Mouse (Mus musculus): ENCODE data around the gene Slc30a7. TPM values are rescaled to one million over a fixed set of nuclear protein-coding genes. Genes with fewer than 3 reads are reported as not detected.

Gene Slc30a7
- total RNA-seq, 2 experiments from 2014 or later = 24.9 to 29.3 TPM

DNA sequence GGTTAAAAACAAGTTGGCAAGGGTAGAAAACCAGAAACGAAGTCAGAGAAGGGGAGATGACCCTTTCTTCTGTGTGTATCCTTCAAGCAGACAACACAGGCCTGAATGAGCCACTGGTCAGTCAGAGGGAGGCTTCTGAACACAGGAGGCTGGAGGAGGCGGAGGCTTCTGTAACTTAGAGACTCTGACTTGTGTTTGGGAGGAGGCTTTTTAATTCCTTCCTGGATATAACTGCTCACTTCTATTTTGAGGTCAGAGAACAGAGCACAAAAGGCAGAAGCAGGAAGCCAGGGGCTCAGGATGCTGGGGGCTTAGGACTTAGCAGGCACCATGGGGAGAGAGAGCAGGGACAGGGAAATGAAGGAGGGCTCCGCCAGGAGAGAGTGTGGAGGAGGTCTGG, 56.0 kb downstream of the Slc30a7 start:
- Histone ChIP-seq H3K4me3 (no peak overlapping the region), H3K27ac (peak overlapping the region; percentile 2; the same call in 1 of the 2 replicates)
- no peak for DNase-seq (ENCODE audit: low spot score in 2 of 2)
- no peak for TF ChIP-seq CTCF (conservative IDR thresholded peaks at IDR 0.05)

DNA sequence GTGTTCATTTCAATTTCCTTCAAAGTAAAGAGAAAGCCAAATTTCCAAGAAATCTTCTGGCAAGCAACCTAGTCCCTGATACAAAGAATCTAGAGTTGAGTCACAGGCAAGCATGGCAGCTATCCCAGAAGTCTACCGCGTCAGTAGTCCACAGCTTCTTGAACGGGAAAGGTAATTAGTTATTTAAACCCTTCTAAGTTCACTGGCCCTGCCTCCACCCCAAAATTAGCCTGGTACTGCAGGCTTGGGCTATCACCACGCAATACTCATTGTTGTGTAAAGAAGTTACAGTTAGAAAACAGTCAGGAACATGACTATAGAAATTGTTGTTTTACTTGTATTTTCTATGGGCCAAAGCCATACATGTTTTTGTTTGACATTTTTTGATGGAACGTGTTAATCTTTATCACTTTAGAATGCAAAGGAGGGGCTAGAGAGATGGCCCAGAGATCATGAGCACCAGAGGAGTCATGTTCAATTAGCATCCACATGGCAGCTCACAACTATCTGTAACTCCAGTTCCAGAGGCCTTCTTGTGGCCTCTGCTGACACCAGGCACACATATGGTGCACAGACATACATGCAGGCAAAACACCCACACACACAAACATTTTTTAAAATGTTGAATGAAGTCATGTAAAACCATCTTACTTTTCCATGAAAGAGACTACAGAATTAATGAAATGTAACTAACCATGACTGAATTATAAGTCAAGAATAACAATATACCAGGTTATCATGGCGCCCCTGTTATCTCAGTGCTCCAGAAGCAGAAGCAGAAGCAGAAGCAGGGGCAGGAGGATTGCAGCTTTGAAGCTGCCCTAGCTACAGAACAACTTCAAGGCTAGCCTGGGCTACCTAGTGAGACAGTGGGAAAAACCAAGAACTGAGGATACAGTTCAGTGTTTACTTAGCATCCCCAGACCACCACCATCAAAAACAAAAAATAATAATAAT, 57.0 kb downstream of the Slc30a7 start:
- TF ChIP-seq CTCF (conservative IDR thresholded peaks at IDR 0.05) = no peak
- peak in 1 of 2 experiments; percentile 18 for DNase-seq (ENCODE audit: low spot score in 2 of 2)
- H3K27ac ChIP-seq = 0 out of 2 replicates have a peak overlapping the region, but pooled peaks have one; percentile 2
- no peak overlapping the region for H3K4me3 ChIP-seq

DNA sequence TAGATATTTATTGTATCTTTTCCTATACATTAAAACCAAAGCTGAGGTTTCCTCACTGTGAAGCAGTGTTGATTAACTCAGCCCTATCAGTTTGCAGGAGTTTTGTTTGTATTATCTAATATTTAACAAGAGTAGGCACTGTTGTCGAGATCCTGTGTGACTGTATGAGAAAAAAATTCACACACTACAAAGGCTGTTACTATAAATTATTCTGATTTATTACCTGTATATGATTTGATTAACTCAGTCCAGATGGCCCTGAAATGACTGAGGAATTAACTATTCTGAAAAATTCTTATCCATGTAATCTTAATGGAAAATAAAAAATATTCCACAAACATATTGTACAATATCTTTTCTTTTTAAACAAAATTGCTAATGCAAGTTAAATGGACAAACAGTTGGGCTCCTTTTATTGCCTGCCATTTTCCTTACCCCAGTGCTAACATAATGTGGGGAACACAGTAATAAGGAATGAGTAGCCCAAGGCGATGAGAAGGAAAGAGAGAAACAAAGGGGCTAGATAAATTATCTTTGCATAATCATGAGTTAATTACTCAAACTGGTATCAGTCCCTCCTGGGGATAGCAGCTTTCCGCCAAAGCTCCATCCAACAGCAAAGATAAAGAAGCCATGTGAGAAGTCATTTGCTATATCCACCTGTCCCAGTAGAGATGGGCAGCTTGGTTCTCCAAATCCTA, 57.8 kb downstream of the Slc30a7 start:
- no peak for DNase-seq (ENCODE audit: low spot score in 2 of 2)
- Histone ChIP-seq H3K27ac (no peak overlapping the region), H3K4me3 (no peak overlapping the region)
- TF ChIP-seq CTCF (conservative IDR thresholded peaks at IDR 0.05) = no peak

DNA sequence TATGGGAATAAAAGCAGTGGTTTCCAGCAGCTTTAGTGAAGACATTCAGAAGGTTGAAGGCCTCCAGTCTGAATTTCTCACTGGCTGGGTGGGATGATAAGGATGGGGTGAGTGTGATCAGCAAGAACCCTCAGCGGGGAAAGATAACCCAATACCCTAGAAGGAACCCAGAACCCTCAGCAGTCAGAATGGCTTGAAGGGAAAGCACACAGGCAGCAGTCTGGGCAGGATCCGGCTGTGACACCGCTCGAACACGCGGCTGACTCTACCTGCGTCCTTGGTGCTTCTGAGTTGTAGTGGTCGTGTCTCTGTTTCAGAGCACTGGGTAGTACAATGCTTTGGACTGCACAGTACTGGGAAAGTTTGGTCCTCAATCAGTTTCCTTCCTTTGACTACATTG, 60.9 kb downstream of the Slc30a7 start:
- DNase-seq (ENCODE audit: low spot score in 2 of 2) = no peak
- TF ChIP-seq CTCF (conservative IDR thresholded peaks at IDR 0.05) = no peak
- Histone ChIP-seq H3K27ac (no peak overlapping the region), H3K4me3 (no peak overlapping the region)

DNA sequence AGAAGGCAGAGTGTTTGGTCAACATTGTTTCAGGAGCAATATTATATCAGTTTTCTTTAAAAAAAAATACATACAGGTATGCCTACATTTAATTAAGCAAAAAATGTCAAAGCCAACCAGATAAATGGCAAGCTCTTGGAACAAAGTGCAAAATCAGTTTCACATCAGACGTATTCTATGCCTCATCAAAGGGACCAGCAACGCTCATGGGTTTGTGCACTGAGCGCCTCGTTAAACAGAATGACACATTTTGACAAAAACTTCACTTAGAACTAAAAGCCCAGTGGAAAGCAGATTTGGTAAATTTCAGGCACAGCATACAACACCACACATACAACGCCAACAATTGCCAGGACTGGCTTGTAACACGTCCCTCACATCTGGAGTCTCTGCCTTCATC, 62.8 kb downstream of the Slc30a7 start:
- no peak overlapping the region for H3K4me3 ChIP-seq
- no peak overlapping the region for H3K27ac ChIP-seq
- DNase-seq (ENCODE audit: low spot score in 2 of 2) = no peak
- no peak for TF ChIP-seq CTCF (conservative IDR thresholded peaks at IDR 0.05)

DNA sequence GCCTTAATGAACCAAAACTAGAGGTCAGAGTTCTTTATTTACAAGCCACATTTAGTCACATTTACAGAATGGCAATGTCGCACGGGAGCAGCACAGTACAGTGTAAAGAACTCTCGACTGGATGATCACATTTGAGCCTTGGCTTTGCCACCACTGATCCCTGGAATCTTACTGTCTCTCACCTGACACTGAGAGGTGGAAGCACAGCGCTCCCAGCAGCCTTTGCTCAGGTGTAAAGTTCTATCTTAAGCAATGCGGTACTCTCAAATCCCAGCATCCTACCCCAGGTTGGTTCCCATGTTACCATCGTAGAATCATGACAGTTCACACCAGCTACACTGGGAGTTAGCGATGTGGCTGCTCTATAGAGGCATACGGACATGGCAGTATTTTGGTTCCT, 65.7 kb downstream of the Slc30a7 start:
- Histone ChIP-seq H3K27ac (no peak overlapping the region), H3K4me3 (no peak overlapping the region)
- no peak for DNase-seq (ENCODE audit: low spot score in 2 of 2)
- TF ChIP-seq CTCF (conservative IDR thresholded peaks at IDR 0.05) = no peak

DNA sequence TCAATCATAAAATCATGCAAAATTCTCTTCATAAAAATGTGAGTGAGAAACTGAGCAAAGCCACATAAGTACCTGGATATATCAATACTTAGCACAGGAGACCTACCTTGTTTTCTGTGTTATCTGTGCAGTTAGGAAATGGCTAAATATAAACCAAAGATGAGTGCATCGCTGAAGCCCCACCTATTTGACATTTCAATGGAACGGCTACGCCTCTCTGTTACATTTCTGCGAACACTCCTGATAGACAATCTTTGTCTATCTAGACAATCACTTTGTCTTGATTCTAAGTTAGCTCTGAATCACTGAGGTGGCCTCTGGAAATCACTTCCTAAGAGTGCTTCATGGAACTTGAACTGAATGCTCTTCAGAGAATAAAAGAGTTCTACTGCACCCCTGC, 66.7 kb downstream of the Slc30a7 start:
- no peak for TF ChIP-seq CTCF (conservative IDR thresholded peaks at IDR 0.05)
- no peak overlapping the region for H3K4me3 ChIP-seq
- DNase-seq (ENCODE audit: low spot score in 2 of 2) = no peak

DNA sequence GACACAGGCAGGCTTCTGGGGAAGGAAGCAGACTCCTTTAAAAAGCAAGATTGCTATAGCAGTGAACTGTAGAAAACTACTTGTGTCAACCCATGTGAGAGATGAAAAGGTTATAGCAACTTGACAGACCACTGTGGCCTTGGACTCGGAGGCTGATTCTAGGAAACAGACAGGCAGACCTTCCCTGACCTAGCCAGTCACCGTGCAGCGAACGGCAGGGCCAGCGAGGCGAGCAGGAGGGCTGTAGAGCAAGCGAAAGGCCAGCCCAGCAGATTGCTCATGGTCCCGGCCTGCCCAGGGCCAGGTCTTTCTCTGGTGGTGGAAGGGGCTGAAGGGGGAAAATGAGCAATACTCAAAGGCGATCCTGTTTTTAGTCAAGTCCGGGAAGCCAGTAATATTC, 69.4 kb downstream of the Slc30a7 start:
- Histone ChIP-seq H3K4me3 (no peak overlapping the region), H3K27ac (no peak overlapping the region)
- DNase-seq (ENCODE audit: low spot score in 2 of 2) = no peak
- TF ChIP-seq CTCF (conservative IDR thresholded peaks at IDR 0.05) = no peak

More for the DNA sequence above, 66.7 kb downstream of the Slc30a7 start:
- H3K27ac ChIP-seq = no peak overlapping the region

DNA sequence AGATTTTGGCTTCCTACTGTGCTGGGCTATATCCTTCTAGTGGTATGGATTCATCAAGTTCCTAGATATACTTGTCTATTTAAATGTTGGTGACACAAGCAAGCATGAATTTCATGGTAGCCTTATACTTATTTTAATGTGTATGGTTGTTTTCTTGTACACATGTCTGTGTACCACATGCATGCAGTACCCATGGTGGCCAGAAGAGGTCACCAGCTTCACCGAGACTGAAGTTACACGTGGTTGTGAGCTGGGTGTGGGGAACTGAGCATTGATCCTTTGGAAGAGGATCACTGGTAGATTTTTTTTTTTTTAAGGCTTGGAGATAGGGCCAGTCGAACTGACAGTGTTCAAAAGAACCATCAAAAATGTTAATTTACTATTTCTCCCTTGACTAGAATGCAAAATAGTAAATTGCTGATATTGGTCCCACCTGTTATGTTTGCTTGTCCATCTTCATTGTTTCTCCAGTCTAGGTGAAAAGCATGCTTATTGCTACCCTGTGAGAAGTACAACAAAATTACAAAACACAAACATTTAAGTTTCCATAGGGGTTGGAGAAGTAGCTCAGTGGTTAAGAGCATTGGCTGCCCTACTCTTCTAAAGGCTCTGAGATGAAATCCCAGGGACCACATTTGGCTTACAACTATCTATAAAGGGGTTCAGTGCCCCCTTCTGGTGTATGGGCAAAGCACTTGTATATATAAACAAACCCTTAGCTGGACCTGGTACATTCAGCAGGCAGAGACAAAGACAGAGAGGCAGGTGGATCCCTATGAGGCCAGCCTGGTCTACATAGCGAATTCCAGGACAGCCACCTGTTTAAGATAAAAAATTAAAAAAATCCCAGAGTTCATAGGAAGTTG, 70.2 kb downstream of the Slc30a7 start:
- no peak overlapping the region for H3K27ac ChIP-seq
- TF ChIP-seq CTCF (conservative IDR thresholded peaks at IDR 0.05) = peak; percentile 84
- peak in 1 of 2 experiments; percentile 36 for DNase-seq (ENCODE audit: low spot score in 2 of 2)
- no peak overlapping the region for H3K4me3 ChIP-seq

DNA sequence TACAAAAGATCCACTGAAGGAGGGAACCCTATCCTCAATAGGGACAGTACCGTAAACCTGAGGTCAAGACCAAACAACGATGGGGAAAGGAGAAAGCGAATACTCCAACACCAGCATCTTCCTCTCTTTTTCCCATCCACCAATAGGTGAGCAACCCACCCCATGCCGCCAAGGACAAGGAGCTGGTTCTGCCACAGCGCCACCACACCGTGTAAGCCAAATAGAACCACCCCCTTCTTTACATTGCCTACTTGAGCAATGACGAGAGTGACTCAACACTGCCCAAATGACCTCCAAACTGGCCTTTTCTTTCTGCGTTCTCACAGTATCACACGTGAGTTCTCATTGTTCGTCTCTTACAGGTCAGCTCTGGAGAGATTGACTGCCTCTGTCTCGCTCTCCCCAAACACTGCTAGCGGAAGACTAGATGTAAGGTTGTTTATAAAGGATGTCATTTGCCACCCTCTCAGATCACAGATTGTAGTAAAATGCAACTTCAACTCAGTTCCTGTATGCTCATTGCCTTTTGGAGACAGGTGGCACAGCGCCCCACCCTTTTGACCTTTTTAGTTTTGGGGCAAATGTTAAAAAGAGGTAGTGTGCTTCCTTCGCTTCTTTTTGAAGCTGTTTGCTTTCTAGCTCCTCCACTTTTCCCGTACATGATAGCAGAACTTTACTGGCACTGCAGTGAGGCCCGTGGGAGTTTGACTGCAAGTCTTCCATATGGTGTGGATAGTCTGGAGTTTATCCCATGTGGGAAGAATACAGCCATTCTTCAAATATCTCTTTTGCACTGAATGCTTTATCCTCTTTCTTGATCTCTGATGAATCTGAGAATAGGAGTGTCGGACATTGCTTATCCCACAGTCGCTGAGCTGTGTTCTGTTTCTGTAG, 73.7 kb downstream of the Slc30a7 start:
- H3K27ac ChIP-seq = no peak overlapping the region
- no peak for TF ChIP-seq CTCF (conservative IDR thresholded peaks at IDR 0.05)
- no peak overlapping the region for H3K4me3 ChIP-seq
- peak; percentile 32 to 69 for DNase-seq (ENCODE audit: low spot score in 2 of 2)

DNA sequence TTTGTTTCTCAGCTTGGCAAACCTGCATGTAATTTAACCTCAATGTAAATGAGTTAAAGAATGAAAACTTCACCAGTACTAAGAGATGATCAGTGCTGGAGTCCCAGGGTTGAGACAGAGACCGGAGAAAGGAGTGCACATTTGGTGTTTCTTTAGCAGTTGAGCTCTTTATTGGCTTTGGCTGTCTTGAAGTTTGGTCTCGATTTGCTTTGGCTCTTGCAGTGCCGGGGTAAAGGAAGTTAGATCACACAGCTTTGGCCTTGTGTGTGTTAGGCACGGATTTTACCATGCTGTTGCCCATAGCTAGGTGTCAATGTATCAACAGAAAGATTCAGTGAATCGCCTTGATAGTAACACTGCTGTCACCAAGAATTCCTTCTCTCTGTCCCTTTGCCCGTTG, 75.5 kb downstream of the Slc30a7 start:
- no peak for DNase-seq (ENCODE audit: low spot score in 2 of 2)
- no peak for TF ChIP-seq CTCF (conservative IDR thresholded peaks at IDR 0.05)
- Histone ChIP-seq H3K4me3 (no peak overlapping the region), H3K27ac (no peak overlapping the region)

DNA sequence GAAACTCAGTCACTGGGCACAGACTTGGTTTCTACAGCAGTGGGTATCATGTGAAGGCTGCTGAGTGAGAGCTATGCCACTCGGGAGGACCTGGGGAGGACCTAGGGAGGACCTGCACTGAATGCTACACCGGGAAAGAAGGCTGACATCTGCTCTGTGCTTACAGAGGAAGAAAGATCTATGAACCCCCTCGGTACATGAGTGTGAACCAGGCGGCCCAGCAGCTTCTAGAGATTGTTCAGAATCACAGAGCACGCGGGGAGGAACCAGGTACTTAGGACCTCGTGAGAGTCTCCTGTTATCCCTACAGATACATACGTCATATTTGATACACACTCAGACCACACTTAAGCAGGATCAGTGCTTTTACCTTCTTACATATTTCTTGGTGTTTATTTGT, 80.7 kb downstream of the Slc30a7 start:
- no peak for DNase-seq (ENCODE audit: low spot score in 2 of 2)
- Histone ChIP-seq H3K4me3 (no peak overlapping the region), H3K27ac (no peak overlapping the region)
- TF ChIP-seq CTCF (conservative IDR thresholded peaks at IDR 0.05) = no peak
